Mouse (Mus musculus) olfactory bulb, adult 2 months (tissue): ENCODE measurements around the gene Fbxo9. TPM values are rescaled to one million over a fixed set of nuclear protein-coding genes. Genes with fewer than 3 reads are reported as not detected.

ENCODE experiments used
- H3K27ac ChIP-seq: fragments of 200-500 bp; 2 replicates; pipeline ENCODE4 v1.5.1; 2012; ENCODE audit warnings: low read depth, low read length; ENCODE audit not compliant: insufficient read depth
- H3K4me1 ChIP-seq: fragments of 200-500 bp; 2 replicates; pipeline ENCODE4 v1.6.1; 2012; ENCODE audit warnings: low read length; ENCODE audit not compliant: control insufficient read depth, insufficient read depth
- H3K4me3 ChIP-seq: fragments of 200-500 bp; 2 replicates; pipeline ENCODE4 v1.5.1; 2012; ENCODE audit warnings: mild to moderate bottlenecking, low read depth, low read length, moderate library complexity; ENCODE audit not compliant: insufficient read depth
- CTCF ChIP-seq: fragments of 200-500 bp; IDR thresholded peaks from 2 replicates; pipeline ENCODE4 v1.5.1; 2012; ENCODE audit warnings: low read depth, mild to moderate bottlenecking, low read length, moderate library complexity; ENCODE audit not compliant: insufficient read depth
- POLR2A ChIP-seq: fragments of 200-500 bp; IDR thresholded peaks from 2 replicates; pipeline ENCODE4 v1.6.1; 2012; ENCODE audit warnings: mild to moderate bottlenecking, low read depth, low read length, moderate library complexity; ENCODE audit not compliant: insufficient read depth
- WGBS: fragments of 180-500 bp; shearing (Covaris S2); methylation state at CpG from one replicate; pipeline ENCODE4 v1.1.7; 2018; 5-methylcytosine and 5-hydroxymethylcytosine counted together
- polyA plus RNA-seq: library from polyadenylated mRNA; stranded (reverse); fragments of >200 nt; gene quantifications from 2 replicates; pipeline ENCODE4 v1.2.4, GENCODE M21; 2012; ENCODE audit warnings: low replicate concordance; ENCODE audit not compliant: missing spikeins, insufficient read depth, insufficient read length

Fbxo9 gene
- polyA plus RNA-seq, 1 experiment: not detected

GRCm38 (mm10) chr9:78113538-78113885 is 4.6 kb upstream of the Fbxo9 start:
- peaks cover 11% of the 10 kb centered on the region; the same call in 1 of the 2 replicates for H3K4me1 ChIP-seq
- peak overlapping the region; percentile 81 for H3K27ac ChIP-seq
- H3K4me3 ChIP-seq: peak overlapping the region; percentile 89
- TF ChIP-seq POLR2A (no peak), CTCF (no peak)
- under 1% methylated on average over 14 of the region's 14 CpGs for WGBS

GRCm38 (mm10) chr9:78112770-78113537 is 4.1 kb upstream of the Fbxo9 start:
- TF ChIP-seq CTCF: peak; percentile 99
- TF ChIP-seq POLR2A: 0 out of 2 replicates have a peak, but pooled peaks have one; percentile 45
- H3K4me3 ChIP-seq: peak overlapping the region; percentile 89
- H3K4me1 ChIP-seq: peaks cover 11% of the 10 kb centered on the region; the same call in 1 of the 2 replicates
- WGBS: under 1% methylated on average over 47 of the region's 47 CpGs
- peak overlapping the region; percentile 81 for H3K27ac ChIP-seq

DNA sequence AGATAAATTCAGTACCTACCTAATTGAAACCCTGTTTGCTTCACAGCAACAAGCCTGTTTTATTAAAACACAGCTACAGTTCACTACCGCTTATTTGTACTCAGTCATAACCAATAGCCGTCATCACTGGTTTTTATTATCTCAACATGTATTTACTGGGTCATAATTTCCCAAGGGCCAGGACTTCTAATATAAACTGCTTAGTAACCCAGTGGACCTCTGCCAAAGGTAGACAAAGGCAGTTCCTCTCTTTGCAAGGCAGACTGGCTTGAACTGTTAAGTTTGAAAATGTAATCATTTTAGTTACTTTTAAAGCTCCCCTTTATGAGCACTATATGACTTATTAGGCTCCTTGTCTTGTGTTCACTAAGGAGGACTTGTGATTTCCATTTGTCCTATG is 2.6 kb upstream of the Fbxo9 start:
- no peak overlapping the region for H3K4me3 ChIP-seq
- TF ChIP-seq POLR2A: no peak
- TF ChIP-seq CTCF: no peak
- H3K4me1 ChIP-seq: peaks cover 13% of the 10 kb centered on the region; the same call in 1 of the 2 replicates
- H3K27ac ChIP-seq: no peak overlapping the region
- 93% methylated on average over 2 of the region's 2 CpGs for WGBS

DNA sequence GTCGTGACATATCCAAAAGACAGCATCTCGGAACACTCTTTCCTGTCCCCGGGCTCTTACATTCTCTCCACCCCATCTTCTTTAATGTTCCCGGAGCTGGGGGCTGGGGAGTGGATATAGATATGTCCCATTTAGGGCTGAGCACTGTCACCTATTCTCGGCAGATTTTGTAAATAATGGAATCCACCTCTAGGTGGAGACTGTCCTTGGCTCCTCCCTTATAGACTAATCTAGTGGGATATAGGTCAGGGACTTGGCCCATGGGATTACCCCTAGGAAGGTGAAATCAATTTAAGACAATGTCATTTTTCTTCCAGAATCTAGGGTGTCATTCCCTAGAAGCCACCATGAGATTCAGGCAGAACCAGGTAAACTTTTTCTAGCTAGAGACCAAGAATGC is 791 bp upstream of the Fbxo9 start:
- no peak overlapping the region for H3K27ac ChIP-seq
- peaks cover 12% of the 10 kb centered on the region; the same call in 1 of the 2 replicates for H3K4me1 ChIP-seq
- H3K4me3 ChIP-seq: no peak overlapping the region
- TF ChIP-seq POLR2A (no peak), CTCF (no peak)
- WGBS: 42% methylated on average over 5 of the region's 5 CpGs

- Histone ChIP-seq H3K4me3 (peak overlapping the region; percentile 72), H3K4me1 (peaks cover 8% of the 10 kb centered on the region; the same call in 1 of the 2 replicates), H3K27ac (peak overlapping the region; percentile 78)
- TF ChIP-seq POLR2A (peak; percentile 89), CTCF (no peak)
- WGBS: under 1% methylated on average over 88 of the region's 88 CpGs
Measured at GRCm38 (mm10) chr9:78107912-78108795, 711 bp downstream of the Fbxo9 start.

DNA sequence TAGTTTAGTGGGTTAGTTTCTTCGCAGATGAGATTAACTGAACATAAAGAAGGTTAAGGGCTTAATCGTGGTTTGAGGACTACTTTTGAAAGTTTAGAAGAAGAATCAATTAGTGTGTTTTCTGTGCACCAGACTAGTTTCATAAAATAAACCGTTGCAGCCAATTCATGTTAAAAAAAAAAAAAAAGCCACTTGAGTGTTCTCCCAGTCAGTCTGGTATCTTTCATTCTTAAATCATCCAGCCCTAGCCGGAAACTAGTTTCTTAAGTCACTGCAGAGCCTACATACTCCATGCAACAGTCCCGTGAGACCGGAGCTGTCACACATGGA is 1.3 kb downstream of the Fbxo9 start:
- Histone ChIP-seq H3K4me1 (peaks cover 8% of the 10 kb centered on the region; the same call in 1 of the 2 replicates), H3K27ac (no peak overlapping the region), H3K4me3 (peak overlapping the region; percentile 72)
- WGBS: 14% methylated on average over 6 of the region's 6 CpGs
- TF ChIP-seq POLR2A: no peak
- no peak for TF ChIP-seq CTCF

GRCm38 (mm10) chr9:78106821-78107220 is 2.0 kb downstream of the Fbxo9 start:
- Histone ChIP-seq H3K27ac (no peak overlapping the region), H3K4me3 (no peak overlapping the region), H3K4me1 (peaks cover 8% of the 10 kb centered on the region; the same call in 1 of the 2 replicates)
- WGBS: 84% methylated on average over 4 of the region's 4 CpGs
- TF ChIP-seq POLR2A: no peak
- no peak for TF ChIP-seq CTCF

DNA sequence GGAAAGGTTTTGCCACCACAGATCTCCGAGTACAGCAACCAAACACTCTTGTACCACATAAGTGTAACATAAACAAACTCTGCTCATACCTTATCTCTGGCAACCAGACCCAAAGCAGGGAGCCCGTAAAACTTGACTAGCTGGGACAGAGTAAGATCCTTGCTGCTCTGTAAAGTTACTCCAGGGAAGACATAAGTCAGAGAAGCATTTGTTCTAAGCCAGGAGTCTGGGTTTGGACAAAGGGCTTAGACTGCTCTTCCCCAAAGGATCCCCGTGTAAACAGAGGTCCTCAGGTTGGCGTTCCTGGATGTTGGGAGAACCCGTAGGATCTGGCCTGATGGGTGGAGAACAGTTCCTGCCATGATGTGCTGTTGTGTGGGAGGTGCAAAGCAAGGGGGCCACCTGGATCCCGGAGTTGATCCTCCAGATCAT is 3.3 kb downstream of the Fbxo9 start:
- 87% methylated on average over 6 of the region's 6 CpGs for WGBS

GRCm38 (mm10) chr9:78104973-78105372 is 3.9 kb downstream of the Fbxo9 start:
- 92% methylated on average over 6 of the region's 6 CpGs for WGBS
- no peak overlapping the region for H3K27ac ChIP-seq
- TF ChIP-seq POLR2A (no peak), CTCF (no peak)
- peaks cover 8% of the 10 kb centered on the region; the same call in 1 of the 2 replicates for H3K4me1 ChIP-seq
- no peak overlapping the region for H3K4me3 ChIP-seq

More for the DNA sequence above, 3.3 kb downstream of the Fbxo9 start:
- no peak for TF ChIP-seq CTCF
- TF ChIP-seq POLR2A: no peak
- no peak overlapping the region for H3K4me3 ChIP-seq
- H3K27ac ChIP-seq: no peak overlapping the region
- H3K4me1 ChIP-seq: peaks cover 8% of the 10 kb centered on the region; the same call in 1 of the 2 replicates
